Comparison of ENCODE assay signal across 8 mouse cellular contexts in the genomic region with DNA sequence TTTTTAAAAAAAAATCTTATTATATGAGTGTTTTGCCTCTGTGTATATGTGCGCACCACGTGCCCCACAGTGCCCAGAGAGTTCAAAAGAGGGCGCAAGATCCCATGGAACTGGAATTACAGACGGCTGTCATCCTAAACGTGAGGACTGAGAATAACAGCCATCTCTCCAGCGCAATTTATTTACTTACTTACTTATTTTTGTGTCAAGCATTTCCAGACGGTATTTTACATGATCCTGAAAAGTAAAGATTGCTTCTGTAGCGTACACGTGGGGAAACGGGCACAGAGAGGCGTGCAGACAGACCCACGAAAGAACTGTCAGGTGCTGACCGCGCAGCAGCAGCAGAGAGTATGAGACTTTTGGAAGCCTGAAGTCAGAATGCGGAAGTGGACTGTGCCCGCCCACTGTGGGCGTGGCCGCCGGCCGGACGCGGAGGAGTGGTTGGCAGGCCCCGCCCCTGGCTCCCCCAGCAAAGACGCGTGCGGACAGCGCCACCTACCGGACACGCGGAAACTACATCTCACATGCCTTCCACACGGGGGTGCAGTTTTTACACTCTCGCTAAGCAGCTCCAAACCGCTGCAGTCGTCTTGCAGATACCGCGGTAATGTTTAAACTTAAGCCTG. TPM values are rescaled to one million over a fixed set of nuclear protein-coding genes. Genes with fewer than 3 reads are reported as not detected.
DNase-seq lines count a peak whose midpoint lies in the region; ATAC-seq lines count a peak whose summit lies in the region.

No protein-coding gene starts in this region.

- DNase-seq in ZHBTc4 (ENCODE audit: low read depth, low spot score) = peak; percentile 98
- peak; percentile 99 for DNase-seq in gastrocnemius, adult 8-10 months (ENCODE audit: low spot score in 2 of 2)
- peak; percentile 99 for DNase-seq in induced T-regulatory cell, adult 2 months (ENCODE audit: low read depth)
- DNase-seq in left cerebral cortex, adult 9 months (ENCODE audit: low spot score in 2 of 2) = peak; percentile 90 to 99
- peak; percentile 97 for DNase-seq in right cerebral cortex, postnatal 14 days
- peak; percentile 99 to 100 for DNase-seq in urinary bladder, postnatal 36 days (ENCODE audit: low spot score in 2 of 2)

- peak; percentile 95 for ATAC-seq in common myeloid progenitor, adult 5-6 weeks (replicated peaks; ENCODE audit: low read depth, poor library complexity, severe bottlenecking)
- ATAC-seq in megakaryocyte progenitor cell, adult 5-6 weeks (replicated peaks; ENCODE audit: poor library complexity) = peak; percentile 99

RNA-seq across cellular contexts. Expression of a gene that starts 9.1 kb away (rescaled TPM):
- total RNA-seq in common myeloid progenitor, adult 5-6 weeks (2017) = 0.19 and 1.1 TPM in 2 replicates
- 1 to 10 TPM; 1.3 to 1.7 (median 1.3) TPM for total RNA-seq in gastrocnemius, adult 8-10 months (2022)
- total RNA-seq in megakaryocyte progenitor cell, adult 5-6 weeks (2015) = 0.15 and 0.25 TPM in 2 replicates
- total RNA-seq in megakaryocyte progenitor cell, adult 5-6 weeks (2017) = 0.17 TPM in 1 of 2 replicates, not detected in the other

RNA-seq across cellular contexts. Expression of a gene that starts 23.4 kb away (rescaled TPM):
- total RNA-seq in common myeloid progenitor, adult 5-6 weeks (2017) = 40.0 and 48.6 TPM in 2 replicates
- 1 to 10 TPM; 4.9 to 8.5 (median 6.7) TPM for total RNA-seq in gastrocnemius, adult 8-10 months (2022)
- 94.3 and 101 TPM in 2 replicates for total RNA-seq in megakaryocyte progenitor cell, adult 5-6 weeks (2015)
- 46.1 and 48.6 TPM in 2 replicates for total RNA-seq in megakaryocyte progenitor cell, adult 5-6 weeks (2017)

RNA-seq across cellular contexts. Expression of a gene that starts 40.2 kb away (rescaled TPM):
- total RNA-seq in common myeloid progenitor, adult 5-6 weeks (2017) = 9.7 and 12.3 TPM in 2 replicates
- total RNA-seq in gastrocnemius, adult 8-10 months (2022) = 1 to 10 TPM; 3.1 to 3.9 (median 3.4) TPM
- total RNA-seq in megakaryocyte progenitor cell, adult 5-6 weeks (2015) = 4.9 and 5.4 TPM in 2 replicates
- 10.0 and 10.2 TPM in 2 replicates for total RNA-seq in megakaryocyte progenitor cell, adult 5-6 weeks (2017)

Comparison
In these comparisons a context has a peak if more than half of its experiments do, and no peak if none do; other contexts are left out.
1. Peak in every context shown above with its lines: DNase-seq and ATAC-seq.